Mouse (Mus musculus) layer of hippocampus, adult 9-10 months (tissue): ENCODE measurements at regions not wholly inside any gene's neighbourhood (a gene's known extent, or its start where the extent isn't known, plus 50 kb on each side); places are given as distances from the start of the nearest gene placed in this dataset.
A peak's percentile ranks its signal among the peaks of the same experiment; 100 is the strongest.

ENCODE experiments used
- DNase-seq: peaks from one replicate; pipeline ENCODE4 v3.0.0; 2022; ENCODE audit warnings: low spot score

DNA sequence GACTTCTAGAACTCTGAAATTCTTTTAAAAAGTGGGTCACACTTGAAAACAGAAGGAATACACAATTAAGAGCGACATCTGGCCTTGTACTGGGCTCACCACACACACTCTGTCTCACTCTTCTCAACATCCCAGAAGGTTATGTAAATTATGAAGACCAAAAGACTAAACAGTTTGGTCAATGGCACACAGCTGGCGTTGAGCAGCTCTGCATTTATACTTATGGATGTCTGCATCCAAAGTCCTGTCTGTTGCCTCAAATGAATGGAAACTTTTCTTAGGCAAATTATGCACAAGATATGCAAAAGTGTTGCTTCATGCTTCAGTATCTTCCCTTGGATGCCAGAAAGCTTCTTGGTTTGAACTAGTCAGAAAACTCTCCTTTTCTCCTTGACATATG is 323.5 kb downstream of the Ppp3ca start:
- DNase-seq = no peak

DNA sequence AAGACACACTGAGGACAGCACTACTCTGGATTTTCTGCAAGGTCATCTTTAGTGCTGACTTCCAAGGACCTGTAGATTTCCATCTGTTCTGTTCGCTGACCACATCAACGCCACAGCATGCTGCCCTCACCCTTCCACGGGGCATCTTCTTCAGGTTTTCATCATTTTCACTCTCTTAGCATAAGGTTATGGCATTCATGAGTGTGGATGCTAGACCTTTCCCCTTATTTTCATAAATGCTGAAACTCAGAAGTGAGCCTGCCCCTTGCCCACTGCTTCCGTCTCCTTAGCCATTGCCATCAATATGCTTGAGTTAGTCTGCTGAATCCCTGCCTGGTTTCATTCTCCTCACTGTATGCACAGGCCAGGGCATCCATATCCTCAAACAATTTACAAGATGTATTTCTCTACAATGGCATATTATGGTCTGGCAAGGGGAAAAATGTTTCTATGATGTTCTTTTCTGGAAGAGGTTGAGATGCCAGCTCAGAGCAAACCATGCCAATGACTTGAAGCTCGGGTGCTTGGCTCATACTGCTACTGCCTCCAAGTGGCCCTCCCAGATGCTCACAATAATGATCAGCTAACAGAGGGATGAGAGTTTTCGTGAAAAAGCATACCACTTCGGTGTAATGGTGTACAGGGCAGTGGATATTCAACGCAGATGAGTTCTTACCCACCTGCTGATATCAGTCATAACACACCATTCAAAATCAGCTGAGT is 324.6 kb downstream of the Ppp3ca start:
- DNase-seq = no peak

DNA sequence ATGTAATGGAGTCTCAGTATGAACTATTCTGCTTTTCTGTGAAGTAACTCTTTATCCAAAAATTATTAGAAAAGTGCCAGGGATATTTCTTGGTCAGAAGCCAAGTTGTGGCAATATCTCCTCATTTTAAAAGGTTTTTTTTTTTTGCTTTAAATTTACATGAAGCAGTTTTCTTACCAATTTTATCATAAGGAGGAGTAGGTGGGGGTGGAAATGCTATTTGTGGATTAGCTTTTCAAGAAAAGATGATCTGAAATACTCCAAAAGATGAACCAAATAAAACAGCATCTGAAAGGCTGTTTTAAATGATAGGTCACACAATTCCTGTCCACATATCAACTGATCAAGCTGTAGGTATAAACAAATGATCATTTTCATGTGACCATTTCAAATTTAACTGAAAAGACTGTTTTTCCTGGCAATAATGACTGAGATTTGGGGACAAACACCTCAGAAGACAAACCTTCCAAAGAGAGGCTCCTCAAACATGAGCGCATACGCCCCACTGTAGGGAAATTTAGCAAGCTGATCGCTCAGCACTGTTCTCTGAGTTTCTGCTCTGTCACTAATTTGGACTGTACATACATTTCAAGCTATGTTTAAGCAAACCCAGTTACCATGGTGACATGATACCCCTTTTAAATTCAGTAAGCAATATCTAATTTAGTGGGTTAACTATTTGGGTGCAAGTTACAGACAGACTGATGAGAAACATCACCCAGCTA is 325.8 kb downstream of the Ppp3ca start:
- DNase-seq = no peak

DNA sequence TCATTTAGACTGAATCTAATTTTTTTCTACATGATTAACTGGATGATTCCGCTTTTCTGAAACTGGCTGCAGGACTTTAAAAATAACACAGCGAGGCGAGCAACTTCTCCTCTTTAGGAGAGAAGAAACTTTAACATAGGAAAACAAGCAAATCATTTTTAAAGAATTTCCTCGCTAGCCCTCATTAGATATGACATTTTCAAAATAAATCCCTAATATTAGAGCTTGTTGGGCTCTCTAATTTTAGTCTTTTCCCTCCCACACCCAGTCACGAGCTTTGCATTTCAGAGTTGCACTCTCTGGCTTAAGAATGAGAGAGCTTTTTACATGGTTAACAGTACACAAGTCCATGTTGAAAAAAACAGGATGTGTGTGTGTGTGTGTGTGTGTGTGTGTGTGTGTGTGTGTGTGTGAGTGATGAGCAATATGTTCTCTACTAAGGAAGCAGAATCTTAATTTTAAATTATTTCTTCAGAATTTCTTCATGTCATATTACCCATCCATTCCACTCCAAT is 326.5 kb downstream of the Ppp3ca start:
- no peak for DNase-seq

DNA sequence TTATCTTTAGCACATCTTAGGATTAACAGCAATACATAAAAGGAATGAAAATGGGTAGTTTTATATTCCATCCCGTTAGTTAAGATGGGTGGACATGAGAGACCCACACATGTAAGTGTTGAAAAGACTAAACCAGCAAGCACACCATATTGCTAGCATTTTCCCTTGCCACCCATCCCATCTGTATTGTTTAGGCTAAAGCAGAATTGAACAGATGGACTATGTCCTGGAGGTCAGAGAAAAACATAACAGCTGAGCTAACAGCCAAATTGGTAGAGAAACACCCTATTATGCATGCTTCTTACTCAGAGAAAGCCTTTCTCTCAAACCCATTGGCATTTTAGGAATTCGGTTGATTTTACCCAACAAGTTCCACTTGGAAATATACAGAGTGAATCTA is 329.3 kb upstream of the Emcn start:
- no peak for DNase-seq

DNA sequence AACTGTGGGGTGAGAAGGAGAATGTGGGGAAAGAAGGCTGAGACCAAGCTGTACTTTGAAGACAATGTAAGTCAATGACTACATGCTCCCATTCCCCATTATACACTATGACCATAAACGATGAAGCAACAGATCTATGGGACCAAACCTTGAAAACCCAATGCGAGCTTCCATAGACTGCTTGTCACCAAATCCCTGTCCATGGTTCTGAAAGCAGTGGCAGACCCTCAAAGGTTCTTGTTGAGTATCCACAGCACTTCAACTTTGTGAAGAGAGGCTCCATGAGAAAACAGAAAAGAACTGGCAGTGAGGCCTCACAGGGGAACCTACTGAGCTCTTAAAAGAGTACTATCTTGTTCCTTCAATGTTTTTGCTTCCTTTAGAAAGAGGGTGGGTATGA is 326.2 kb upstream of the Emcn start:
- DNase-seq = no peak

DNA sequence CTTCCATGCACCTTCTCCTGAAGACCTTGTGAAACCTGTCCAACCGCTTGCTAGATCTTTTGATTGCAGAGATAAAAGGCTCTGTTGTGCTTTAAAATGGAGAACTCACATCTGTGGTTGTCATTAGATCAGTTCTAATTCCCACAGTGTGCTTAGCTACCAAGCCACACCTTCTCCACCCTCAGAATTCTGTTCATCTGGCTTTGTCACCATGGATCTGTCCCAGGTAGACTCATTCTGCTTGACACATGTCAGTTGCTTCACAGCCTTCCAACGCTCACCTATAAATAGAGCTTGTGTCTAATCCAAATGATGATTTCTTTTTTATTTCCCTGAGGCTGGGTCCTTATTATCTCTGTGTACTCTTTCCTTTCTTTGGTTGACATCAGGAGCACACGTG is 325.7 kb upstream of the Emcn start:
- DNase-seq = no peak

DNA sequence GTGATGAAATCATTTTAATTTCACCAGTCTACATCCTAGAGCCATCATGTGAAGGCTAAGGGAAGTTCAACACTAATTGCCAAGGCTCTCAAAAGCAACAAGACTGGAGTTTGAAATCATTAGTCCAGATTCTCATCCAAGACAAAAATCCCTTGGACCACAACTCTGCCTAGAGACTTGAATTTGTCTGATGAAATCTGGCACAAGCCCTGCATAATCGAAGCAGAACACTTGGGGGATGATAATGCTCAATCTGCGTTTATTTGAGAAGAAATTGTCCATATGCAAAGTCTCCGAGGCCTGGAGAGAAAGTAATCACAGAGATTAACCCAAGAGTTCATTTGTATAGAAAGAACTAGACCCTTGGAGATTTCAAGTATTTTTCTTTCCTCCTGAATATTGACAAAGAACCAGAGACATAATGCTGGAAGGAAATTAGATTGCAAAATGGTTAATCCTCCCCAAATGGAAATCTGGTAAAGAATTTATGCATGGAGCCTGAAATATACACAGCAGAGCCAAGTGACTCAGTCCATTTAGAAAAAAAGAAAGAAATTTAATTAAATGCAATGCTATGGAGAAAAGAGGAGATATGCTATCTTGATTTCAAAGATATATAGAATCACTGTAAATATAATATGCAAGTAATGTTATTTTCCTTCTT is 320.8 kb upstream of the Emcn start:
- DNase-seq = no peak

DNA sequence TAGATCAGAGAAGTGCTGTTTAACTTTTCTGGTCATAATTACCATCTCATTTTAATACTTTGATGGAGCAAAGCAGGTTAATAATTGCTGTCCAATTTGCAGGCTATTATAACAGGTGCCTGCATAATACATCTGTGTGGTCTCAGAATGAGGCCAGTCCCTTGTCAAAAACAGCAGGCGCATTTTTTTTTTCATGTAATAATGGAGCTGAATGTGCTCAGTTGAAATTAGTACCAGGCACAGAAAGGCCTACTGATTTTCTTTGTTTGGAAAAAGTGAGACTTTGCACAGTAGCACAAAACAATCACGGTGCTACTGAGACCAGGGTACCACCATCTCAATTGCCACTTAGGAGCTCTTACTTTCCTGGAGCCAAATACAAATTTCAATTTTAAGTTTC is 311.3 kb upstream of the Emcn start:
- DNase-seq = no peak

DNA sequence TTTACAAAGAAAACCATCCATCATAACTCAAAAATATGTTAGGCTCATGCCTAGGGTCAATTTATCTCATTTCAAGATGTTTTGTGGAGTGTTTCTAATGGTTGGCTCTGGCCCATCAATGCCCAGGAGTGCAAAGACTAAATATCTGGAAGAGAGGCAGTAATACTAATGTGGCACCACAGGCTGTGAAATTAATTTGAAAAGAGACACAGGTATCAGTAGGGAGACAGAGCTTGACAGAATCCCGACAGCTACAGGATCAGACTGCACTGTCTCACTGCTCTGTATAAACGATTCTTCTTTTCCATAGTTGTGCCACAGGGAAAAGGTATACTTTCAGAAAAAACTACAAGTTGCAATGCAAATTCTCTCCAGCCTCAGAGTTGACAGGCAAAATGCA is 308.1 kb upstream of the Emcn start:
- DNase-seq = no peak

DNA sequence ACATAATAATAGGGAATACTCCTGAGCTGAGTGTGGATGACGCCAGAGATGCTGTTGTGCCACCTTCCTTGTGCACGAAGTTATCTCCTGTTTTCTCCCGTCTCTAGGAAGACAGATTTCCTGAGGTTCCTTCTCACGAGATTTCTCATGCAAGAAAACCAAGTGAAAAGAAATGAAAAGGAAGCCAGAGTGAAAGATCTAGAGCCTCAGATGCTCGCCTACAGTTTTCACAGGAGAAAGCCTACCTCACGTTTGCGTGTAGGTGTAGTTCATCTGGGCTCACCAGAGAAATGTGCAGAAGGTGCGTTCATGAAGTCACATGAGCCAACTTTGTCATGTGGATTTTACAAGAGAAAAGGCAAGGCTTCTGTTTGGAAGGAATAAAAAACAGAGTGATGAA is 301.2 kb upstream of the Emcn start:
- no peak for DNase-seq

DNA sequence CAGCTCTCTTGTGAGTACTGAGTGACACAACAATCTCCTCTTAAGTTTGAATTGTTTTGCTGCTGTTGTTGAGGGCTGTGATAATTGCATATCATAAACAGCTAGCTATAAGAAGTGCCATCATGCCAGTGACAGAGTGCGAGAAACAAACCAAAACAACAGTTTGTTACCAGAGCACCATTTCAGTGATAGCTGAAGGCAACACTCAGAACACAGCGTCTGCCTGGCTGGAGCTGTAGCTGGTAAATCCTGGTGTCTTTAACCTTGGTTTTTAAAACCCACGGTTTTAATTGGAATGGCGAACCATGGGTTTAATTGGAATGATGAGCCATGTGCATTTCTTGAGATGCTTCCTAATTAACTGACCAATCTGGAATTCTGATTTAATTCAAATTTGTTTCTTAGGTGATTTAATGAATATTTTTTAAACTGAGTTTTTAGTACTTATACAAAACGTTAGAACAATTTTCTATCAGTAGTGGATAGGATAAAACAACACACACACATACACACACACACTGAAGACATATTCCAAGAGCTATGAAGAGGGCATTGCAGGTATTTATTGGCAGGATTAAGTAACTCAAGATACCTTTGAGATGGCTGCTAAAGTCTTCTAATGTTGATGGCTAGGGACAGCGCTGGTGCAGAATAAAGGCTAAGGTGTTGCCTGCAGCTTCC is 284.2 kb upstream of the Emcn start:
- no peak for DNase-seq

DNA sequence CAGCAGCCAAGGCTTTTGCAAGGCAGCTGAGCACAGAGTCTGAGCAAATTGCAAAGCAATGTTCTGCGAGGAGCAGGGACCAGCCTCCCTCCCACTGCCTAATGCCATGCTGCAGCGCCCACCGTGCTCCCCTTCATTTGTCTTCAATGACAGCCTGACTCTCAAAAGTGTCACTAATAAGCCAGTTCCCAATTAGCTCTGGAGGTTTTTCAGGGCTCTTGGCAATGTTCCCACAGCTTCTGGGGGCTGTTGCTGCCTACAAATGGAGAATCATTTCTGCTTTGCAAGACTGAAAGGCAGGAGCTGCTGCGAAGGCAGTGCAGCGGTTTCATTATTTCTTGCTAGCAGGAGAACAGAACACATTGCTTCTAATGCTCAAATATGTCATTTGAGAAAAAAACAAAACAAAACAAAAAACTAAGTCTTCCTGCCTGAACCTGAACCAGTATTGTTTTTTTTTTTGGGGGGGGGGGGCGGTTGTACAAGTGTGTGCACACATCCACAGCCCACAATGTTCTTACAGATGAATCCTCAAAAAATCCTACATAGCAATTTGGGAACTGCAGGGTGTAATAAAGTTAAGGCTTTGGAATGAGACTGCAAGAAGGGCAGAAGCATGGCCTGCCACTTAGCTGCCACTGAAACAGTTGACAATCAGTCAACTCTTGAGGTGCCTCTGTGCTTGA is 283.5 kb upstream of the Emcn start:
- DNase-seq = peak; percentile 83

DNA sequence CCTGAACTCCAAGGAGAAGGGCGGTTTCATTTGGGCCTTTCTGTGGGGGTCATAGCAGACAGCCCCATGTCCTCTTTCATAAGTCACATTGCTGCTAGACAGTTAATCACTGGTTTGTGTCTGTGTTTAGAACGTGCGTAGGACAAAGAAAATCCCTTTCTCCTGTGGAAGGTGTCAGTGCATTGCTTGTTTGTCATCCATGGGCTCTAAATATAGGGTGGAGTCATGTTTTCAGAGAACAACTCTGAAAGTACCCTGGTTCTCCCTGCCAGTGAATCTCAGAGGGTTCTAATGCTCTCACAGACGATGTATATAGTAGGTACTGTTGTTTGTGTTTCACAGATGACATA is 283.0 kb upstream of the Emcn start:
- no peak for DNase-seq

DNA sequence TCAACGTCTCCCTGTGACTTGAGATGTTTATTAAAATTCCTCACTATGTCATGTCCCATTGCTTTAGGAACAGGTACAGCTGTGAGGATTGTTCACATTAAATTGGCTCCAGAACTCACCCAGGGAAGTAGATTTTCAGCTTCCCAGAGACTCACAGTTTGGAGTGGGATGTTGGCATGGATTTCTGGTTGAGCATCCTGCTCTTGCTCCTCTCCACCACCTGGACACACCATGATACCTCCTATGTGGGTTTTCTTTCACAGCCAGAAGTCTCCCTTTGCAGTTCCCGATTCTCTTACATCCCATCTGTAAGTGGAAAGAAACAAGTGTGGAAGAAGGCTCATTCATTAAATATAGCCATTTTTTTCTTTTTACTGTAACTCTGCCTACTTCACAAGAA is 278.8 kb upstream of the Emcn start:
- no peak for DNase-seq

DNA sequence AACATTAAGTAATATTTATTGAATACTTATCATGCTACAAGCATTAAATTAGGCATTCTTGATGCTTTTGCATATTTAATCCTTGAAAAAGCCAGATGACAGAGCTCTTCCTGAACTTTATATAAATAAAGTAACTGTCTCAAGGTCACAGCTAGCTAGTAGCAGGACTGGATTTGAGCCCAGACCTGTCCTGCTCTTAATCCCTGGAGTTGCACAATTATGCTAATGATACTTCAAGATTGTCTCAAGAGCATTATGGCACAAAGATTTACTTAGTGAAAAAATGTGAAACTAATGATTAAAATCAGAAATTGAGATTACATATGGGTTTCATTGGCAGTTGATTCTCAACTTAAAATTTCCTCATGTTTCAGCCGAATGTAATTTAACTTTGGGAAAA is 273.5 kb upstream of the Emcn start:
- no peak for DNase-seq

DNA sequence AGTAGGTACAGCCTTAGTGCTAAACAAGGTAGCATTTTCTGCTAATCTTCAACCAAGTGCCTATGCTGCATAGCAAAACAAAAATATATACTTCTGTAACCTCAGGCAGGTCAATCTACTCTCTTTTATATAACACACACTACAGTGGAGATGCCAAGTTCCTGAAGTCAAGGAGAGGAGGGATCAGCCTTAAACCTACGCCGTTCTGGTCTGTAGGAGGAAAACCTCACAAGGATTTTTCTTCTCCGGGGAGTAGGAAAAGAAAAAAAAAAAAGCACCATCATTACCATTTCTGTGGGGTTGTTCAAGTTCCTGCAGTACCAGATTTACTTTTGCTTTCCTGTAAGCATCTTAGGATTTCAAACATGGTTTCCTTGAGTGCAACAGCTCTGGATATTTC is 271.5 kb upstream of the Emcn start:
- DNase-seq = no peak

DNA sequence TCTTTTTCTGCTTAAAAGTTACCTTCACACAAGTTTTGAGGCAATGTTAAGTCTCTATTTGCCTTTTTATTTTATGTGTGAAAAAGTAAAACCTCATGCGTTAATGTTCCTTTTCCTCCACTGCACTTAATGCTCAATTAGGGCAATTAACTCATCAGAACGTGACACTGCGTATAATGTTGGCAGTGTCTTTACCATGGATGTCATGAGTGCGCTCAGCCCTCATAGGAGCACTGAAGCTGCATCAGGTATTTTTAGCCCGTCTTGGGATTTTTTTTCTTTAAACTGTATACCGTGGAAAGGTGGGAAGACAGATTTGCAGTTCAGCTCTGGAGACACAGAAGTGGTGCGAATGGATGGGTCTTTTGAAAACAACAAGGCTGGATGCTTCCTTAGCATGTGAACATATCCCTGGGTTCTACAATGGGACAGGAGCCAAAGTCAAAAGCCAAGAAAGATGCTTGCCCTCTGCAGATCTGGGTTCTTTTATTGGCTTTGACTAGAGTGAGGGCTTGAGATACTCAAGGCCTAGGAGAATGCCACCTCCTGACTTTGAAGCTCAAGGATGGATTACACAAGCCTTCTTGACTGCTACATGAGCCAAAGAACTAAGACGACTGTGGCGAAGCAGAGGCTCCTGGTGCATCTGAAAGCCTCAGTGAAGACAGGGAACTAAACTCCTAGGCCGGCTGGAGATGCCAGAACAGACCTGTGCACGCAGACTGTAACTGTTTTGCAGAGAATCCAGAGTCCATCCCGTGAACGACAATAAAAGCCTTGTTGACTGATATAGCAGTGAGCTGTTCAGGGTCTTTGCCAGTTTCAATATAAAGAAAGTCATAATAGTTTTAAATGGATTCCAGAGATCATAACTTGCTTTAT is 262.9 kb upstream of the Emcn start:
- DNase-seq = no peak

DNA sequence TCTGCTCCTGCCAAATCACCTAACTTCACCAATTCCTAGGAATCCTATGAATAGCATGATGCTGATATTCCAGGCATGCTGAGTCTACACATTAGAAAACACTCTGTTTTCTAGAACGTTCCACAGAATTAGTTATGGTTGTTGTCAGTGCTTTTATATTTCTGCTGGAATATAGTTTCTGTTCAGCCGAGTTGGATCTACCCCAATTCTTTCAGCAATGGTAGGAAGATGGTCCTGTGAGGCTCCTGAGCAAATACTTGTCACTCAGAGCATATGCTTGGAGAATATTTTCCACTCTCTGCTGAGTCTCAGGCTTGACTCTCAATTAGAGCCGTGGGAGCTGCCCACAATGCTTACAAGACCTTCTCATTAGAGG is 262.3 kb upstream of the Emcn start:
- DNase-seq = no peak

DNA sequence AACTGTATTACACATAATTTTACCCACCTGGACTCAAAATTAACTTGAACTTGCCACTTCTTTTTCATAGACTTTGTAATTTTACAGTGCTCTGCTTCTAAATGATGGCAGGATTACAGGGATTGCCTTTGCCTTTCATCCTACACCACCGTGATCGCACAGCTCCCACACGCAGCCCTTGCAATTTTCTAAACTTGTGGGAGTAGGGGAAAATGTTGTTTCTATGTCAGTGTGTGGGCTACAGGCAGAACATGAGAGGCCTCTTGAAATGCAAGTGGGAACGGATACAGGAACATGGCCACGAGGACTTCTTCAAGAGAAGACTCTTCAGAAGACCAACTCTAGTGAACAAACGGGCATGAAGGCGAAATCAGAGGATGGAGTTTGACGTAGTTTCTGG is 254.0 kb upstream of the Emcn start:
- DNase-seq = no peak
